Mouse (Mus musculus): Measurements from ENCODE around the gene Myf6. TPM values are rescaled to one million over a fixed set of nuclear protein-coding genes. Genes with fewer than 3 reads are reported as not detected.

Gene Myf6
- polyA plus RNA-seq (2017; shearing (Covaris generic)) = under 1 TPM in 1 of 2 experiments, not detected in 1; 0.26 TPM

GRCm38 (mm10) chr10:107494568-107494967 lies at the start of gene Myf6:
Gene Myf6 (minus strand): TSS chr10:107494737.
- no peak for ATAC-seq

GRCm38 (mm10) chr10:107543026-107543425 lies 48.5 kb upstream of the Myf6 start:
- ATAC-seq = no peak

GRCm38 (mm10) chr10:107528758-107529157 lies 34.2 kb upstream of the Myf6 start:
- no peak for ATAC-seq

GRCm38 (mm10) chr10:107519216-107519615 lies 24.7 kb upstream of the Myf6 start:
- ATAC-seq = no peak

- no peak for ATAC-seq
These were observed 22.1 kb upstream of the Myf6 start for GRCm38 (mm10) chr10:107516641-107517040.

- no peak for ATAC-seq
These were observed 20.2 kb upstream of the Myf6 start for GRCm38 (mm10) chr10:107514735-107515134.

GRCm38 (mm10) chr10:107506397-107506796 lies 11.9 kb upstream of the Myf6 start:
- no peak for ATAC-seq

GRCm38 (mm10) chr10:107503430-107503829 lies 8.9 kb upstream of the Myf6 start:
- ATAC-seq = no peak

- ATAC-seq = no peak
These were observed 7.7 kb upstream of the Myf6 start for GRCm38 (mm10) chr10:107502193-107502592.

GRCm38 (mm10) chr10:107499656-107500055 lies 5.1 kb upstream of the Myf6 start:
- no peak for ATAC-seq

GRCm38 (mm10) chr10:107496402-107496801 lies 1.9 kb upstream of the Myf6 start:
- ATAC-seq = no peak

- no peak for ATAC-seq
These were observed 710 bp downstream of the Myf6 start for GRCm38 (mm10) chr10:107493580-107494474.

- ATAC-seq = no peak
These were observed 1.5 kb downstream of the Myf6 start for GRCm38 (mm10) chr10:107492867-107493579.

- no peak for ATAC-seq
These were observed 5.8 kb downstream of the Myf6 start for GRCm38 (mm10) chr10:107488654-107489315.

GRCm38 (mm10) chr10:107486770-107487169 lies 7.8 kb downstream of the Myf6 start:
- no peak for ATAC-seq

- ATAC-seq = no peak
These were observed 8.7 kb downstream of the Myf6 start, which contains the start of gene Myf5 for GRCm38 (mm10) chr10:107485870-107486269. Gene Myf5 (minus strand): TSS chr10:107486134.

GRCm38 (mm10) chr10:107484050-107484449 lies 10.5 kb downstream of the Myf6 start:
- no peak for ATAC-seq

GRCm38 (mm10) chr10:107473497-107473896 lies 21.0 kb downstream of the Myf6 start:
- ATAC-seq = no peak

- no peak for ATAC-seq
These were observed 22.8 kb downstream of the Myf6 start for GRCm38 (mm10) chr10:107471712-107472111.

- ATAC-seq = no peak
These were observed 26.7 kb downstream of the Myf6 start for GRCm38 (mm10) chr10:107467819-107468218.

GRCm38 (mm10) chr10:107449496-107450330 lies 44.8 kb downstream of the Myf6 start:
- ATAC-seq = no peak
